ENCODE assay signal across 22 mouse cellular contexts in genomic region chr6:129721390-129721789, GRCm38 (mm10). TPM values are rescaled to one million over a fixed set of nuclear protein-coding genes. Genes with fewer than 3 reads are reported as not detected.
DNase-seq lines count a peak whose midpoint lies in the region; ATAC-seq lines count a peak whose summit lies in the region.
"Had no signal": no experiment of that assay in that cellular context is flagged by ENCODE, and none has a peak within 500 bp of the region (broad histone marks: within the 10 kb centered on the region; RNA-seq: fewer than 3 reads in every experiment).

No protein-coding gene starts in this region.

- H3K4me1 ChIP-seq in hindbrain, embryonic 11.5 days (replicated peaks; ENCODE audit: control insufficient read depth, insufficient read depth, low read length) = no peaks in the 10 kb centered on the region
- H3K4me1 ChIP-seq in hindbrain, embryonic 13.5 days (replicated peaks) = no peaks in the 10 kb centered on the region
- H3K4me1 ChIP-seq in neural tube, embryonic 11.5 days (ENCODE audit: control insufficient read depth, insufficient read depth, low read length) = no peaks in the 10 kb centered on the region
- no peaks in the 10 kb centered on the region for H3K4me1 ChIP-seq in neural tube, embryonic 15.5 days
- H3K4me1 ChIP-seq: embryonic facial prominence, embryonic 15.5 days; forebrain, embryonic 13.5 days; hindbrain, embryonic 15.5 days had no signal

- no peak overlapping the region for H3K9ac ChIP-seq in hindbrain, embryonic 11.5 days (ENCODE audit: low read depth, low read length)
- H3K9ac ChIP-seq in hindbrain, embryonic 13.5 days = no peak overlapping the region
- H3K9ac ChIP-seq in neural tube, embryonic 11.5 days (ENCODE audit: low read length) = no peak overlapping the region
- H3K9ac ChIP-seq in neural tube, embryonic 15.5 days (replicated peaks) = no peak overlapping the region
- H3K9ac ChIP-seq: embryonic facial prominence, embryonic 15.5 days; forebrain, embryonic 13.5 days; hindbrain, embryonic 15.5 days had no signal

- no peak overlapping the region for H3K27ac ChIP-seq in hindbrain, embryonic 11.5 days (ENCODE audit: low read depth, low read length)
- no peak overlapping the region for H3K27ac ChIP-seq in hindbrain, embryonic 13.5 days
- no peak overlapping the region for H3K27ac ChIP-seq in neural tube, embryonic 11.5 days (ENCODE audit: low read depth, low read length)
- no peak overlapping the region for H3K27ac ChIP-seq in neural tube, embryonic 15.5 days (replicated peaks)
- H3K27ac ChIP-seq: embryonic facial prominence, embryonic 15.5 days; forebrain, embryonic 13.5 days; gastrocnemius, adult 2 months; hindbrain, embryonic 15.5 days had no signal

- no peaks in the 10 kb centered on the region for H3K36me3 ChIP-seq in hindbrain, embryonic 11.5 days (ENCODE audit: control insufficient read depth, insufficient read depth, low read length)
- no peaks in the 10 kb centered on the region for H3K36me3 ChIP-seq in hindbrain, embryonic 13.5 days
- no peaks in the 10 kb centered on the region for H3K36me3 ChIP-seq in neural tube, embryonic 11.5 days (ENCODE audit: control insufficient read depth, insufficient read depth, low read length)
- no peaks in the 10 kb centered on the region for H3K36me3 ChIP-seq in neural tube, embryonic 15.5 days
- H3K36me3 ChIP-seq: embryonic facial prominence, embryonic 15.5 days; hindbrain, embryonic 15.5 days had no signal

- no peaks in the 10 kb centered on the region for H3K9me3 ChIP-seq in hindbrain, embryonic 11.5 days (ENCODE audit: control insufficient read depth, low read length)
- no peaks in the 10 kb centered on the region for H3K9me3 ChIP-seq in hindbrain, embryonic 13.5 days
- no peaks in the 10 kb centered on the region for H3K9me3 ChIP-seq in neural tube, embryonic 11.5 days (ENCODE audit: control insufficient read depth, low read length)
- H3K9me3 ChIP-seq in neural tube, embryonic 15.5 days (replicated peaks) = no peaks in the 10 kb centered on the region
- H3K9me3 ChIP-seq: embryonic facial prominence, embryonic 15.5 days; forebrain, embryonic 13.5 days; hindbrain, embryonic 15.5 days had no signal

- H3K4me2 ChIP-seq in hindbrain, embryonic 11.5 days (replicated peaks; ENCODE audit: low read depth, low read length) = no peak overlapping the region
- H3K4me2 ChIP-seq in hindbrain, embryonic 13.5 days = no peak overlapping the region
- H3K4me2 ChIP-seq in neural tube, embryonic 11.5 days (ENCODE audit: low read depth) = no peak overlapping the region
- H3K4me2 ChIP-seq in neural tube, embryonic 15.5 days = no peak overlapping the region
- H3K4me2 ChIP-seq: embryonic facial prominence, embryonic 15.5 days; forebrain, embryonic 13.5 days; hindbrain, embryonic 15.5 days had no signal

- H3K27me3 ChIP-seq in hindbrain, embryonic 11.5 days (ENCODE audit: control insufficient read depth, insufficient read depth, low read length) = no peaks in the 10 kb centered on the region
- no peaks in the 10 kb centered on the region for H3K27me3 ChIP-seq in hindbrain, embryonic 13.5 days
- no peaks in the 10 kb centered on the region for H3K27me3 ChIP-seq in neural tube, embryonic 11.5 days (ENCODE audit: control insufficient read depth, insufficient read depth, low read length)
- no peaks in the 10 kb centered on the region for H3K27me3 ChIP-seq in neural tube, embryonic 15.5 days (replicated peaks)
- H3K27me3 ChIP-seq: CH12.LX; embryonic facial prominence, embryonic 15.5 days; forebrain, embryonic 13.5 days; hindbrain, embryonic 15.5 days had no signal

- 0 out of 2 replicates have a peak, but pooled peaks have one; percentile 11 for ATAC-seq in hindbrain, embryonic 11.5 days (ENCODE audit: low FRiP score)
- no peak for ATAC-seq in hindbrain, embryonic 13.5 days (ENCODE audit: low FRiP score)
- ATAC-seq in neural tube, embryonic 11.5 days (ENCODE audit: insufficient read depth, low FRiP score, low TSS enrichment) = 0 out of 2 replicates have a peak, but pooled peaks have one; percentile 30
- ATAC-seq in neural tube, embryonic 15.5 days (ENCODE audit: low FRiP score) = no peak
- 0 out of 2 replicates have a peak, but pooled peaks have one; percentile 11 for ATAC-seq in megakaryocyte progenitor cell, adult 5-6 weeks (replicated peaks; ENCODE audit: poor library complexity)
- ATAC-seq: forebrain, embryonic 13.5 days had no signal

- DNase-seq in hindbrain, embryonic 11.5 days (ENCODE audit: low spot score) = no peak
- DNase-seq in neural tube, embryonic 11.5 days (ENCODE audit: low spot score) = no peak
- DNase-seq in urinary bladder, postnatal 25 days (ENCODE audit: low spot score) = no peak
- DNase-seq: adrenal gland, adult 8-10 months; adrenal gland, postnatal 36 days; cerebellum, adult 2 months; cerebellum, postnatal 10 days; embryo, embryonic 11 days; gastrocnemius, adult 2 months; gastrocnemius, postnatal 25 days; heart, adult 11 months; heart, postnatal 14 days had no signal

- WGBS in hindbrain, embryonic 11.5 days = 56% methylated on average over 1 of the region's 1 CpGs
- WGBS in hindbrain, embryonic 13.5 days = 86% methylated on average over 1 of the region's 1 CpGs
- WGBS in neural tube, embryonic 11.5 days = 64% methylated on average over 1 of the region's 1 CpGs
- 96% methylated on average over 1 of the region's 1 CpGs for WGBS in neural tube, embryonic 15.5 days

- H3K4me3 ChIP-seq in hindbrain, embryonic 11.5 days (ENCODE audit: low read depth, low read length) = no peak overlapping the region
- no peak overlapping the region for H3K4me3 ChIP-seq in hindbrain, embryonic 13.5 days
- no peak overlapping the region for H3K4me3 ChIP-seq in neural tube, embryonic 11.5 days (ENCODE audit: low read depth, low read length)
- no peak overlapping the region for H3K4me3 ChIP-seq in neural tube, embryonic 15.5 days (replicated peaks)
- H3K4me3 ChIP-seq: embryonic facial prominence, embryonic 15.5 days; forebrain, embryonic 13.5 days; gastrocnemius, adult 2 months; hindbrain, embryonic 15.5 days had no signal

RNA-seq across cellular contexts. Expression of gene Klri1, which starts 4.5 kb away (rescaled TPM):
- not detected in 2 replicates for polyA plus RNA-seq in hindbrain, embryonic 11.5 days (2014; fragmentation: Nextera tagmentation; extraction: Ambion mirVana)
- not detected in 2 replicates for polyA plus RNA-seq in hindbrain, embryonic 13.5 days (2015; fragmentation: Nextera tagmentation; extraction: Ambion mirVana)
- polyA plus RNA-seq in neural tube, embryonic 11.5 days (2014; fragmentation: Nextera tagmentation; extraction: Ambion mirVana) = not detected in 2 replicates
- 0.37 TPM in 1 of 2 replicates, not detected in the other for polyA plus RNA-seq in neural tube, embryonic 15.5 days (2015; fragmentation: Nextera tagmentation; extraction: Ambion mirVana)
- not detected in 2 replicates for total RNA-seq in megakaryocyte progenitor cell, adult 5-6 weeks (2015)
- not detected in 2 replicates for total RNA-seq in megakaryocyte progenitor cell, adult 5-6 weeks (2017)
- total RNA-seq: adrenal gland, adult 8-10 months; adrenal gland, postnatal 36 days; CH12.LX; gastrocnemius, adult 2 months; gastrocnemius, postnatal 25 days; heart, postnatal 14 days; hematopoietic stem cell, adult 5-6 weeks had no signal
- polyA plus RNA-seq: cerebellum, adult 2 months; embryonic facial prominence, embryonic 11.5 days; embryonic facial prominence, embryonic 15.5 days; forebrain, embryonic 13.5 days; heart, embryonic 14.5 days had no signal

RNA-seq across cellular contexts. Expression of gene Klri2, which starts 18.9 kb away (rescaled TPM):
- not detected in 2 replicates for polyA plus RNA-seq in hindbrain, embryonic 11.5 days (2014; fragmentation: Nextera tagmentation; extraction: Ambion mirVana)
- polyA plus RNA-seq in hindbrain, embryonic 13.5 days (2015; fragmentation: Nextera tagmentation; extraction: Ambion mirVana) = not detected in 2 replicates
- polyA plus RNA-seq in neural tube, embryonic 11.5 days (2014; fragmentation: Nextera tagmentation; extraction: Ambion mirVana) = not detected in 2 replicates
- polyA plus RNA-seq in neural tube, embryonic 15.5 days (2015; fragmentation: Nextera tagmentation; extraction: Ambion mirVana) = 0.15 TPM in 1 of 2 replicates, not detected in the other
- total RNA-seq in megakaryocyte progenitor cell, adult 5-6 weeks (2015) = 0.15 TPM in 1 of 2 replicates, not detected in the other
- under 0.01 TPM in 1 of 2 replicates, not detected in the other for total RNA-seq in megakaryocyte progenitor cell, adult 5-6 weeks (2017)
- total RNA-seq: adrenal gland, postnatal 36 days; CH12.LX; gastrocnemius, adult 2 months; gastrocnemius, postnatal 25 days; heart, postnatal 14 days had no signal
- polyA plus RNA-seq: cerebellum, adult 2 months; embryonic facial prominence, embryonic 11.5 days; embryonic facial prominence, embryonic 15.5 days; forebrain, embryonic 13.5 days; heart, embryonic 14.5 days; hindbrain, embryonic 15.5 days had no signal

RNA-seq across cellular contexts. Expression of gene Klrc1, which starts 42.6 kb away (rescaled TPM):
- not detected in 2 replicates for polyA plus RNA-seq in hindbrain, embryonic 11.5 days (2014; fragmentation: Nextera tagmentation; extraction: Ambion mirVana)
- not detected in 2 replicates for polyA plus RNA-seq in hindbrain, embryonic 13.5 days (2015; fragmentation: Nextera tagmentation; extraction: Ambion mirVana)
- not detected in 2 replicates for polyA plus RNA-seq in neural tube, embryonic 11.5 days (2014; fragmentation: Nextera tagmentation; extraction: Ambion mirVana)
- 0.74 TPM in 1 of 2 replicates, not detected in the other for polyA plus RNA-seq in neural tube, embryonic 15.5 days (2015; fragmentation: Nextera tagmentation; extraction: Ambion mirVana)
- total RNA-seq in megakaryocyte progenitor cell, adult 5-6 weeks (2015) = 0.17 and 0.44 TPM in 2 replicates
- total RNA-seq in megakaryocyte progenitor cell, adult 5-6 weeks (2017) = 0.87 TPM in 1 of 2 replicates, not detected in the other
- total RNA-seq: adrenal gland, postnatal 36 days; CH12.LX; gastrocnemius, adult 2 months; gastrocnemius, postnatal 25 days; heart, postnatal 14 days had no signal
- polyA plus RNA-seq: cerebellum, adult 2 months; embryonic facial prominence, embryonic 11.5 days; embryonic facial prominence, embryonic 15.5 days; forebrain, embryonic 13.5 days; heart, embryonic 14.5 days; hindbrain, embryonic 15.5 days had no signal

Comparison
In these comparisons a context has a peak if more than half of its experiments do, and no peak if none do; other contexts are left out.
1. ATAC-seq: peak in hindbrain, embryonic 11.5 days (single experiment), neural tube, embryonic 11.5 days (single experiment) and megakaryocyte progenitor cell, adult 5-6 weeks (single experiment); none in hindbrain, embryonic 13.5 days (single experiment) and neural tube, embryonic 15.5 days (single experiment).